Mouse (Mus musculus) neural tube, embryonic 13.5 days (tissue): ENCODE data around the gene Cpa2. TPM values are rescaled to one million over a fixed set of nuclear protein-coding genes. Genes with fewer than 3 reads are reported as not detected.

Experiments
- ATAC-seq: fragments of 200-750 bp; cut with Nextera tagmentation; 2 replicates; pipeline ENCODE4 v1.8.0; 2017; ENCODE audit warnings: low read depth, mild to moderate bottlenecking, moderate TSS enrichment, moderate library complexity
- H3K27ac ChIP-seq: fragments of 300-500 bp; sonication (generic); replicated peaks from 2 replicates; pipeline ENCODE4 v1.5.1; 2015; ENCODE audit warnings: moderate library complexity, mild to moderate bottlenecking, inconsistent platforms
- H3K27me3 ChIP-seq: fragments of 300-500 bp; sonication (generic); 2 replicates; pipeline ENCODE4 v1.6.1; 2015; ENCODE audit warnings: mild to moderate bottlenecking, inconsistent platforms
- H3K36me3 ChIP-seq: fragments of 300-500 bp; sonication (generic); 2 replicates; pipeline ENCODE4 v1.6.1; 2015; ENCODE audit warnings: mild to moderate bottlenecking, inconsistent platforms
- H3K4me1 ChIP-seq: fragments of 300-500 bp; sonication (generic); replicated peaks from 2 replicates; pipeline ENCODE4 v1.6.1; 2015; ENCODE audit warnings: inconsistent platforms
- H3K4me2 ChIP-seq: fragments of 300-500 bp; sonication (generic); 2 replicates; pipeline ENCODE4 v1.6.1; 2015; ENCODE audit warnings: inconsistent platforms, mild to moderate bottlenecking, moderate library complexity
- H3K4me3 ChIP-seq: fragments of 300-500 bp; sonication (generic); 2 replicates; pipeline ENCODE4 v1.5.1; 2015; ENCODE audit warnings: mild to moderate bottlenecking, inconsistent platforms
- H3K9ac ChIP-seq: fragments of 300-500 bp; sonication (generic); 2 replicates; pipeline ENCODE4 v1.6.1; 2015; ENCODE audit warnings: moderate library complexity, mild to moderate bottlenecking, inconsistent platforms
- H3K9me3 ChIP-seq: fragments of 300-500 bp; sonication (generic); 2 replicates; pipeline ENCODE4 v1.6.1; 2016; ENCODE audit warnings: inconsistent platforms
- WGBS: fragments of 180-500 bp; shearing (Covaris S2); methylation state at CpG from one replicate; pipeline ENCODE4 v1.1.7; 2015; 5-methylcytosine and 5-hydroxymethylcytosine counted together
- polyA plus RNA-seq: library from polyadenylated mRNA; unstranded; fragments of >200 nt; fragmentation: Nextera tagmentation; extraction: Ambion mirVana; gene quantifications from 2 replicates; pipeline ENCODE4 v1.2.1, GENCODE M21; 2015

The Cpa2 gene
- polyA plus RNA-seq, 1 experiment from 2014 or later: 7.8 TPM

GRCm38 (mm10) chr6:30592417-30592974 is 51.1 kb downstream of the Cpa2 start:
- no peak overlapping the region for H3K4me3 ChIP-seq
- H3K9ac ChIP-seq: no peak overlapping the region
- peak overlapping the region; percentile 46 for H3K27ac ChIP-seq
- H3K36me3 ChIP-seq: no peaks in the 10 kb centered on the region
- ATAC-seq: peak; percentile 61; the same call in 1 of the 2 replicates
- whole genome bisulfite sequencing: 38% methylated on average over 10 of the region's 10 CpGs
- peaks cover 55% of the 10 kb centered on the region for H3K4me1 ChIP-seq
- no peaks in the 10 kb centered on the region for H3K9me3 ChIP-seq
- no peaks in the 10 kb centered on the region for H3K27me3 ChIP-seq
- H3K4me2 ChIP-seq: no peak overlapping the region

- no peaks in the 10 kb centered on the region for H3K9me3 ChIP-seq
- no peak overlapping the region for H3K9ac ChIP-seq
- no peaks in the 10 kb centered on the region for H3K27me3 ChIP-seq
- no peaks in the 10 kb centered on the region for H3K36me3 ChIP-seq
- H3K4me1 ChIP-seq: peaks cover 47% of the 10 kb centered on the region
- H3K4me2 ChIP-seq: no peak overlapping the region
- no peak overlapping the region for H3K27ac ChIP-seq
- no peak for ATAC-seq
- no peak overlapping the region for H3K4me3 ChIP-seq
- 72% methylated on average over 7 of the region's 7 CpGs for WGBS
Measured at GRCm38 (mm10) chr6:30594364-30594763, 53.0 kb downstream of the Cpa2 start.

- no peaks in the 10 kb centered on the region for H3K9me3 ChIP-seq
- no peak overlapping the region for H3K4me3 ChIP-seq
- no peaks in the 10 kb centered on the region for H3K27me3 ChIP-seq
- 72% methylated on average over 8 of the region's 8 CpGs for WGBS
- no peak overlapping the region for H3K4me2 ChIP-seq
- peaks cover 41% of the 10 kb centered on the region for H3K4me1 ChIP-seq
- no peak for ATAC-seq
- H3K36me3 ChIP-seq: no peaks in the 10 kb centered on the region
- peak overlapping the region; percentile 34; the same call in 1 of the 2 replicates for H3K27ac ChIP-seq
- H3K9ac ChIP-seq: no peak overlapping the region
Measured at GRCm38 (mm10) chr6:30596230-30596898, 55.0 kb downstream of the Cpa2 start.

- Histone ChIP-seq H3K4me2 (no peak overlapping the region), H3K4me3 (no peak overlapping the region), H3K27me3 (no peaks in the 10 kb centered on the region), H3K4me1 (peaks cover 22% of the 10 kb centered on the region), H3K9ac (no peak overlapping the region), H3K36me3 (no peaks in the 10 kb centered on the region), H3K27ac (no peak overlapping the region), H3K9me3 (no peaks in the 10 kb centered on the region)
- WGBS: 51% methylated on average over 3 of the region's 3 CpGs
- ATAC-seq: no peak
Measured at GRCm38 (mm10) chr6:30600033-30600432, 58.7 kb downstream of the Cpa2 start.

- Histone ChIP-seq H3K27me3 (no peaks in the 10 kb centered on the region), H3K4me2 (no peak overlapping the region), H3K9me3 (no peaks in the 10 kb centered on the region), H3K36me3 (no peaks in the 10 kb centered on the region), H3K4me3 (no peak overlapping the region), H3K27ac (no peak overlapping the region), H3K4me1 (peaks cover 15% of the 10 kb centered on the region), H3K9ac (no peak overlapping the region)
- 56% methylated on average over 1 of the region's 1 CpGs for WGBS
- no peak for ATAC-seq
Measured at GRCm38 (mm10) chr6:30600995-30601394, 59.6 kb downstream of the Cpa2 start.

GRCm38 (mm10) chr6:30604342-30604867 is 63.0 kb downstream of the Cpa2 start:
- WGBS: 25% methylated on average over 7 of the region's 7 CpGs
- no peak overlapping the region for H3K4me2 ChIP-seq
- H3K4me3 ChIP-seq: no peak overlapping the region
- H3K27ac ChIP-seq: no peak overlapping the region
- no peaks in the 10 kb centered on the region for H3K27me3 ChIP-seq
- ATAC-seq: no peak
- peaks cover 6% of the 10 kb centered on the region; the same call in 1 of the 2 replicates for H3K4me1 ChIP-seq
- no peaks in the 10 kb centered on the region for H3K36me3 ChIP-seq
- H3K9me3 ChIP-seq: no peaks in the 10 kb centered on the region
- H3K9ac ChIP-seq: no peak overlapping the region

- no peaks in the 10 kb centered on the region for H3K36me3 ChIP-seq
- H3K9ac ChIP-seq: no peak overlapping the region
- H3K9me3 ChIP-seq: no peaks in the 10 kb centered on the region
- H3K4me1 ChIP-seq: peaks cover 6% of the 10 kb centered on the region; the same call in 1 of the 2 replicates
- no peaks in the 10 kb centered on the region for H3K27me3 ChIP-seq
- no peak for ATAC-seq
- H3K4me3 ChIP-seq: no peak overlapping the region
- H3K4me2 ChIP-seq: no peak overlapping the region
- WGBS: 87% methylated on average over 4 of the region's 4 CpGs
- no peak overlapping the region for H3K27ac ChIP-seq
Measured at GRCm38 (mm10) chr6:30605111-30605510, 63.7 kb downstream of the Cpa2 start.

- Histone ChIP-seq H3K4me3 (no peak overlapping the region), H3K4me1 (peaks cover 6% of the 10 kb centered on the region; the same call in 1 of the 2 replicates), H3K9me3 (no peaks in the 10 kb centered on the region), H3K27ac (no peak overlapping the region), H3K4me2 (no peak overlapping the region), H3K36me3 (no peaks in the 10 kb centered on the region), H3K27me3 (no peaks in the 10 kb centered on the region), H3K9ac (no peak overlapping the region)
- ATAC-seq: no peak
- 89% methylated on average over 5 of the region's 5 CpGs for WGBS
Measured at GRCm38 (mm10) chr6:30605672-30606071, 64.3 kb downstream of the Cpa2 start.

- WGBS: 86% methylated on average over 7 of the region's 7 CpGs
- Histone ChIP-seq H3K36me3 (no peaks in the 10 kb centered on the region), H3K9ac (no peak within 1 kb of the TSS), H3K4me1 (peaks cover 18% of the 10 kb centered on the region), H3K4me2 (no peak within 1 kb of the TSS), H3K9me3 (no peaks in the 10 kb centered on the region), H3K27me3 (no peaks in the 10 kb centered on the region), H3K4me3 (no peak within 1 kb of the TSS), H3K27ac (no peak within 1 kb of the TSS)
- ATAC-seq: no peak
Measured at GRCm38 (mm10) chr6:30610710-30611109, 69.3 kb downstream of the Cpa2 start, which contains the start of gene Cpa5. TSS of gene Cpa5 (plus strand) at chr6:30611010.

- WGBS: 25% methylated on average over 5 of the region's 5 CpGs
- H3K27me3 ChIP-seq: no peaks in the 10 kb centered on the region
- no peak for ATAC-seq
- H3K27ac ChIP-seq: no peak overlapping the region
- H3K9ac ChIP-seq: no peak overlapping the region
- peaks cover 23% of the 10 kb centered on the region for H3K4me1 ChIP-seq
- H3K9me3 ChIP-seq: no peaks in the 10 kb centered on the region
- H3K4me2 ChIP-seq: no peak overlapping the region
- no peaks in the 10 kb centered on the region for H3K36me3 ChIP-seq
- H3K4me3 ChIP-seq: no peak overlapping the region
Measured at GRCm38 (mm10) chr6:30611212-30611611, 69.8 kb downstream of the Cpa2 start.
